Mouse (Mus musculus) CD4-positive naive resting alpha-beta T cell, adult 76 days (primary cell): Measurements from ENCODE around the gene Gprc5c. TPM values are rescaled to one million over a fixed set of nuclear protein-coding genes. Genes with fewer than 3 reads are reported as not detected.

Experiments
- total RNA-seq: library from RNA; stranded (reverse); gene quantifications from one replicate; pipeline ENCODE4 v1.2.4, GENCODE M21; 2023

Gprc5c gene
- total RNA-seq: 0.79 TPM

DNA sequence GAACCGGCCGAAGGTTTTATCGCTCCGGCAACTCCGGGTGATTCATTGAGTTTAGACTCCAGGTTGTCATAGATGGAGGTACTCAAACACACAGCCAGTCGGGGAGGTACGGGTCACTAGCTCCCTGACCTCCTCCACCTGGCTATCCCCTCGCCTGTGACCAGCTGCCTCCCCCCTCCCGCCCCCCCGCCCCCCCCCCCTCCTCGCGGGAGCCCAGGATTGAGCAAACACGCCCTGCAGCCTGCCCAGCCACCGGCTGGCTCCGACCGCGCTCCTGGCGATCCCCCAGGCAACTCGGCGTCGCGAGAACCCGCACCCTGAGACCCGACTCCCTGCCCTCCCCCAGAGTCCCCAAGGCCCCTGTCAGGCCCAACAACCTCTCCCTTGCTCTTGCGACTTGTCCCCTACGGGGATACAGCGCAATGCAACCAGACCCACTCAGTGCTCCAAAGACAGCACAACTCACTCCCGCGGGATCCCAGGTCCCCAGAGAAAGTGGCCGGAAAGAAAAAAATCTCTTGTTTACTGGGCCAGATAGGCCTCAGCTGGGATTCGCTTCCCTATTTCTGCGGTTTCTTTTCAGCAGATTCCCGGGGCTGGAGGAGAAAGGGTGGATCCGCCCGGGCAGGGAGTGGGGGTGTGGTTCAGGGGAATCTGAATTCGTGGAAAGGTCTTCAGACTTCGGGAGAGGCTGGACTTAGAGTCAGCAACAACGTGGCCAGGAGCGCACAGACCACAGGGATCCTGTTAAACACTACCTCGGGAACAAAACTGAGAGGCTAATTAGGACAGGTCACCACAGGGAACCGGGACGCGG is at the start of gene Gprc5c:
Gene Gprc5c, plus strand, starts transcription at position 701 of the 817 bp plus-strand sequence.

DNA sequence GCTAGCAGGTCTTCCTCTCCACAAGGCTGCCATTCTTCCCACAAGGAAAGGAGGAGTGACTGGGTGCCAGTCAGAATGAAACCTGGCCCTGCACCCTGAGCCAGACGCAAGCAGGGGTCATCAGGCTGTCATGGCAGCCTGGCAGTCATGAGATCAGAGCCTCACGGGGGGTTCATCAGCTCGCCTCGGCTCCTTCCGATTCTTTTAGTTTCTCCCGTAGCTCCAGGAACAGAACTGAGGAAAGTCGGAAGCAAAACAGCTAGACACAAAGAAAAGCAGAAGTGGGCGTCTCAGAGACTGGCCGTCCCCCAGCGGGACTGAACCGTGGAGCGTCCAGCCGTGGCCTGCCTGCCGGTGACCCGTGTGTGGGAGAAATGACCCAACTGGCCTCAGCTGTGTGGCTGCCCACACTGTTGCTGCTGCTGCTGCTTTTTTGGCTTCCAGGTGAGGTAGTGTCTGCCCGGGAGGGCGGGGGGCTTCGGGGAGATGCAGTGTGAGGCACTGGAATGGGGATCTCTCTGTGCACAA is 39.1 kb downstream of the Gprc5c start, which contains the start of gene Cd300a:
Gene Cd300a, plus strand, starts transcription at position 51 of the 528 bp plus-strand sequence.

Other genes with a start within 250 kb of the Gprc5c start
- gene Rpl38, start 182.6 kb upstream of the Gprc5c start, total RNA-seq: 2,574 TPM
- gene Ttyh2, start 175.7 kb upstream of the Gprc5c start, total RNA-seq: 1.1 TPM
- not detected for gene Dnaic2, start 123.7 kb upstream of the Gprc5c start, total RNA-seq
- gene Kif19a, start 85.8 kb upstream of the Gprc5c start, total RNA-seq: 2.1 TPM
- not detected for gene Btbd17, start 55.2 kb upstream of the Gprc5c start, total RNA-seq
- not detected for gene Gpr142, start 52.2 kb upstream of the Gprc5c start, total RNA-seq
- 2.3 TPM for gene Cd300a, start 38.9 kb downstream of the Gprc5c start, total RNA-seq
- gene Cd300lb, start 83.2 kb downstream of the Gprc5c start, total RNA-seq: 0.82 TPM
- gene Cd300c, start 118.0 kb downstream of the Gprc5c start, total RNA-seq: not detected
- gene Cd300ld, start 138.8 kb downstream of the Gprc5c start, total RNA-seq: 1.3 TPM
- 3.4 TPM for gene Cd300c2, start 150.7 kb downstream of the Gprc5c start, total RNA-seq
- gene Cd300ld2, start 165.0 kb downstream of the Gprc5c start, total RNA-seq: not detected
- gene Cd300ld4, start 175.9 kb downstream of the Gprc5c start, total RNA-seq: not detected
- 2.2 TPM for gene Cd300ld5, start 186.6 kb downstream of the Gprc5c start, total RNA-seq
- gene Cd300ld3, start 197.3 kb downstream of the Gprc5c start, total RNA-seq: 2.2 TPM
- gene Cd300e, start 211.0 kb downstream of the Gprc5c start, total RNA-seq: 1.6 TPM
- 26.8 TPM for gene Rab37, start 240.3 kb downstream of the Gprc5c start, total RNA-seq